Mouse (Mus musculus): ENCODE results near the gene Nsd2. TPM values are rescaled to one million over a fixed set of nuclear protein-coding genes. Genes with fewer than 3 reads are reported as not detected.
"Not testable (repeated sequence)": the region's sequence is repeated elsewhere in the genome, so short reads cannot be mapped to it uniquely, and the experiment has no call there.

Gene Nsd2
- total RNA-seq, 2 experiments from 2014 or later = 29.4 to 41.1 TPM

GRCm38 (mm10) chr5:33851466-33851865, 30.9 kb downstream of the Nsd2 start:
- no peak for DNase-seq

GRCm38 (mm10) chr5:33853086-33853485, 32.6 kb downstream of the Nsd2 start:
- DNase-seq = no peak

- DNase-seq = no peak
Observed at GRCm38 (mm10) chr5:33854019-33854418, 33.5 kb downstream of the Nsd2 start.

- DNase-seq = no peak
Observed at GRCm38 (mm10) chr5:33857693-33858092, 37.2 kb downstream of the Nsd2 start.

- DNase-seq = no peak
Observed at GRCm38 (mm10) chr5:33875472-33875871, 54.9 kb downstream of the Nsd2 start.

- DNase-seq = no peak
Observed at GRCm38 (mm10) chr5:33881118-33881517, 60.6 kb downstream of the Nsd2 start.

- no peak for DNase-seq
Observed at GRCm38 (mm10) chr5:33893406-33893805, 72.9 kb downstream of the Nsd2 start.

GRCm38 (mm10) chr5:33895116-33895515, 74.6 kb downstream of the Nsd2 start:
- no peak for DNase-seq

GRCm38 (mm10) chr5:33897158-33897557, 76.6 kb downstream of the Nsd2 start:
- DNase-seq = no peak

- no peak for DNase-seq
Observed at GRCm38 (mm10) chr5:33898671-33899070, 78.1 kb downstream of the Nsd2 start.

GRCm38 (mm10) chr5:33899245-33899644, 78.7 kb downstream of the Nsd2 start:
- DNase-seq = no peak

GRCm38 (mm10) chr5:33900101-33900500, 79.6 kb downstream of the Nsd2 start:
- DNase-seq = no peak

- DNase-seq = no peak
Observed at GRCm38 (mm10) chr5:33900701-33901263, 80.3 kb downstream of the Nsd2 start.

GRCm38 (mm10) chr5:33901278-33901677, 80.8 kb downstream of the Nsd2 start:
- DNase-seq = no peak

- no peak for DNase-seq
Observed at GRCm38 (mm10) chr5:33902696-33903095, 82.2 kb downstream of the Nsd2 start.

- no peak for DNase-seq
Observed at GRCm38 (mm10) chr5:33903176-33903575, 82.7 kb downstream of the Nsd2 start.

GRCm38 (mm10) chr5:33915031-33915430, 94.5 kb downstream of the Nsd2 start:
- DNase-seq = not testable (repeated sequence)

GRCm38 (mm10) chr5:33916616-33917015, 96.1 kb downstream of the Nsd2 start:
- not testable (repeated sequence) for DNase-seq

- DNase-seq = no peak
Observed at GRCm38 (mm10) chr5:33919466-33919865, 98.9 kb downstream of the Nsd2 start.

- no peak for DNase-seq
Observed at GRCm38 (mm10) chr5:33920037-33920436, 99.5 kb downstream of the Nsd2 start.

GRCm38 (mm10) chr5:33920924-33921323, 100.4 kb downstream of the Nsd2 start:
- no peak for DNase-seq

- no peak for DNase-seq
Observed at GRCm38 (mm10) chr5:33921486-33922235, 101.1 kb downstream of the Nsd2 start.

- no peak for DNase-seq
Observed at GRCm38 (mm10) chr5:33922566-33922965, 102.0 kb downstream of the Nsd2 start.

- DNase-seq = no peak
Observed at GRCm38 (mm10) chr5:33926170-33926569, 105.6 kb downstream of the Nsd2 start.
